Mouse (Mus musculus): ENCODE results near the gene Asic2.

DNA sequence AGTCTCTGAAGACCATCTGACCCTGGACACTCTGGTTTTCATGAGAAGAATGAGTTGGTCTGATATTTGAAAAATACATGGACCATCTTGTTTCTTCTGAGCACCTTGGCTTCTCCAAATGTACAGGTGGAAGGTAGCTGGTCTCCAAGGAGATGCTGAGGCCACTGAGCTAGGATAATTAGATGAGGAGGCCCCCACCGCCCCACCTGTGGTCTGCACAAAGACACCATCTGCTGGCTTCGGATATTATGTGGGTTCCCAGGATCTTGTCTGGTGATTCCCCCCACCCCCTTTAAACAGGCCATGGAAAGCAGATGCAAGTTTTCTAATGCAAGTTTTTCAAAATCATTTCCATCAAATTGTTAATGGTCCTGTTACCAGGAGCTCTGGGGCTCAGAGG is 856.6 kb downstream of the Asic2 start:
- TF ChIP-seq USF1 (IDR thresholded peaks at IDR 0.05; ENCODE audit: low read depth, low read length) = no peak
- no peak for TF ChIP-seq CHD2 (IDR thresholded peaks at IDR 0.05; ENCODE audit: low read length)
- TF ChIP-seq ELF1 (IDR thresholded peaks at IDR 0.05; ENCODE audit: low read depth, low read length) = no peak
